Mouse (Mus musculus) lung, postnatal 14 days (tissue): ENCODE results near the gene Sv2a.
"Not testable (repeated sequence)": the region's sequence is repeated elsewhere in the genome, so short reads cannot be mapped to it uniquely, and the experiment has no call there.

Source experiments
- DNase-seq: peaks from one replicate; pipeline ENCODE4 v3.0.0; 2021

Gene Sv2a

DNA sequence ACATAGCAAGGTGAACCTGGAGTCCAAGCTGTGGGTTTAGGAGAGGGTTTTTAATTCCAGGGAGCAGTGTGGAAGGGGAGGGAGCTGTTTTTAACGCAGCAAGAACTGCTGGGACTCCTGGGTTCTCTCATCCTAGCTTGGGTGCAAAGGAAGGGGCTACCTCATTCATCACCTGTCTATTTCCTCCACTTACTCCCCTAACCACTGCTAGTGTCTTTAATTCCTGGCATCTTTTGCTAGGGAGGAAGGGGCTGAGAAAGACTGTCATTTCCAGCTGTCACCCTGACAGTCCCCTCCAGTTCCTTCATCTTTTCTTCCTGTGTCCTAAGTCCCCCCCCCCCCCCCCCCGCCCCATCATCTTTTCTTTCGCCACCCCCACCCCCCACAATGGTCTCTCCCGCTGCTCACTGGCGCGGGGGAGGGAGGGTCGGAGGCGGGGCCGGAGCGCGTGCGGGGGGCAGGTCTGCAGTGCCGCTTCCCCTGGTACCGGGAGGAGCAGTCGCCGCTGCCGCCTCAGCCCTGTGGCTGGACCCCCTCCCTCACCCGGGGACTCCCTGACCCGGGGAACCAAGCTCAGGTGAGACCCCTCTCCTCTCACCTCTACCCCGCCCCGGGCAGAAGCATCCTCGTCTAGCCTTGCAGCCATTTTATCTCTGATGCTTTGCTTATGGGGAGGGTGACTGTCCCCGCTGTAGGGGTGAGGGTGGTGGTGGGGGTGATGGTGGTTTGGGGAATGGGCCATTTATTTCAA is at the start of gene Sv2a:
Gene Sv2a, plus strand, starts transcription at position 425 of the 751 bp plus-strand sequence.
- peak; percentile 37 for DNase-seq

DNA sequence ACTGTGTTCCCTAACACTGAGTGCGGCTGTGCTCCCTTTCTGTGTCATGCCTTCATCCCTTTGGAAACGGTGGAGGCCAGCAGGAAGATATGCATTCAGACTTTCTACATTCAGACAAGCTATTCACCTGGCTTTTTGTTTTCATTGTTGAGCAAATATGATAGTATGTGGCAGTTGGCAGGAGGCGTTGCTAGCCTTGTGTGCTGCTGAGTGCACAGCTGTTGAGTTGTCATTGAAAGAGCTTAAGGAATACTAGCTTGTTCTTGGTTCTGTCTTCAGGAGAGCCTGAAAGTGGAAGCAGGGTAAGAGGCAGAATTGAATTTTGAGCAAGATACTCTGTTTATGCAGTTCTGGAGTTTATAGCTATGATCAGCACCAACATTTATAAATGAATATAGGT is 48.5 kb upstream of the Sv2a start:
- no peak for DNase-seq

DNA sequence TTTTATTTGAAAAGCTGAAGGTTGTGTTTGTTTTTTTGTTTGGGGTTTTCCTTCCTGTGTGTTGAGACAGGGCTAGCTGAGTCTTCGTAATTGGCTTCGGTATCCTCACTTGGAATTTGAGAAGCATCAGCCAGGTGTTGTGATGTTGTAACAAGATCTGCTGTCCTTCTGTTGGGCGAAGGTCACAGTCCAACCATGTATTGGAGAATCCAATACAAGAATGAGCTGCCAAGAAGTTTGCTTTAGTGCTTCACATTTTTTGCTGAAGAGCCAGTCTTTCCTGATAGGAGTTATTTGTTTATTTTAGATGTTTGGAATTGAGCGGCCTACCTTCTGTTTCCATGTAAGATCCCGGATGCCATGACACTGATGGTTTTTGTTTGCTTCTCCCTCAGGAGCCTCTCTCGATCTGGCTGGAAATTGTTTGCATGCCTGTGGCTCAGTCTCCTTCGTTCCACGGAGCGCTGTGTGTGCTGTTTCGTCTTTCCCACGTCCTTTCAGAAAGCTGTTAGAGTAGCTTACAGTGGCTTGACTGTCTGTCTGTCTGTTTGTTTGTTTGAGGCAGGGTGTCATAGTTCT is 47.5 kb upstream of the Sv2a start:
- DNase-seq, result peak; percentile 11

DNA sequence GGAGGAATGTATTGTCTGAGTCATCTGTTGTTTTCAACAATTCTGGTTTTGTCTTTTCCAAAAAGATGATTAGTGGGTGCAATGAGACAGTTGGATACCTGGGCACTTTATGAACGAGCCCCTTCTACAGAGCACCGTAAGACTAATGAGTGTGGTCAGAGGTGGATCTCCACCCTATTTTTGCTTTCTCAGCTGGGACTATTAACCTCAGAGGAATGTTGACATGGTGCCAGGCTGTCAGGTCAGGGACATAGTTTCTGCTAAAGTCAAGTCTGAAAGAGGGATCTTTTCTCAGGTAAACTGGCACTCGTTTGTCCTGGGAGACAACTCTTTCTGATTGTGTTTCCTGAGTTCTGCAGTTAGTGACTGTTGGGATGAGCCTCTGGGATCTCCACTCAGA is 45.9 kb upstream of the Sv2a start:
- peak; percentile 41 for DNase-seq

DNA sequence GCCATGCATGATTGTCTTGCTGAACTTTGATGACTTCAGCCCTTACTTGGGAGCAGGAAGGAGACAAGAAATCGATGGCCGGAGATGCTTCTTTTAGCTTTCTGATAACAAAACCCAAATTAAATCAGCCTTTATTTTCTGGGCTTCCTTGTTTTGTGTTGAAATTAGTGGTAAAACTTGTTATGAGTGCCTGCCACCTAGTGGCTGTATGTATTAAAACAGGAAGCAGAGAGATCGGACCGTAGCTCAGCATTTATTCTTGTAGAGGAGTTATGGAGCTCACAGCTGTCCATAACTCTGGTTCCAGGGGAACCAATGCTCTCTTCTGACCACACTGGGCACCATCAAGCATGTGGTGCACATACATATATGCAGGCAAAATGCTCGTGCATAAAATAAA is 33.0 kb upstream of the Sv2a start:
- peak; percentile 68 for DNase-seq

DNA sequence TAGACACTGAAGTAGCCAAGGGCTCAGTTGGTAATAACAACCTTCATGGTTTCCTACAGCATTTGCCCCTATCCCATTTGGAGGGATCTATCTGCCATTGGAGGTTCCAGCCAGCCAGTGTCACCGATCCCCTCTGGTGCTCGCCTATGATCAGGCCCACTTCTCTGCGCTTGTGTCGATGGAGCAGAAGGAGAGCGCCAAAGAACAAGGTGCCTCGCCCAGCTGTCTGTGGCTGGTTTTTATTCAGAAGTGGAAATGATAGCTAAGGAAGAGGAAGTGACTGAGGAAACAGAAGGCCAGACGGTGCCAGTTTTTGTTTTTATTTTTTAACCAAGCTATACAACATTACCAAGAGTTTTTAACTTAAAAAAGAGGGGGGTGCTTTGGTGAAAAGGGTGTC is 29.1 kb upstream of the Sv2a start:
- DNase-seq, result no peak

DNA sequence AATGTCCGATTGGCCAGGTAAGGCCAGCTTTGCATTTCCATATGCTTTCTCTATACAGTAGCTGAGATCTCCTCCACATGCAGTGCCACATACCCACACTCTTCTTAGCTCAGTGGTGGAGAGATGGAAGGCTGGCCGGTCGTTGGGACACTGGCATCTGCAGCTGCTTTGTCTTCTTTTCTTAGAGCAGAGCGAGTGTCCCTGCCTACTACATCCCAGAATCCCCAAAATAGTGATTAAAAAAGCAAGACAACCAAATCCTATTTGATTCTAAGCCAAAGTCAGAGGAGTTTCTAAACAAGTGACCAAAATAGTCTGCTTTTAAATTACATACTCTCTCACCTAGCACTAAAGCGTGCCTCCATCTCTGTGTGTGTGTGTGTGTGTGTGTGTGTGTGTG is 28.3 kb upstream of the Sv2a start:
- no peak for DNase-seq

DNA sequence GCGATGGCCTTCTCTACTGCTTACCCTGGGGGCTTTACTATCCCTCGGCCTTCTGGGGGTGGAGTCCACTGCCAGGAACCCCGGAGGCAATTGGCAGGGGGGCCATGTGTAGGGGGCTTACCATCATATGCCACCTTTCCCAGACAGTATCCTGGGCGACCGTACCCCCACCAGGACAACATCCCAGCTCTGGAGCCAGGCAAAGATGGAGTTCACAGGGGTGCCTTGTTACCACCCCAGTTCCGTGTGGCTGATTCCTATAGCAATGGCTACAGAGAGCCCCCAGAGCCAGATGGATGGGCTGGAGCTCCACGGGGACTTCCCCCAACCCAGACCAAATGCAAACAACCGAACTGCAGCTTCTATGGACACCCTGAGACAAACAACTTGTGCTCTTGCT is 25.4 kb upstream of the Sv2a start:
- DNase-seq, result no peak

DNA sequence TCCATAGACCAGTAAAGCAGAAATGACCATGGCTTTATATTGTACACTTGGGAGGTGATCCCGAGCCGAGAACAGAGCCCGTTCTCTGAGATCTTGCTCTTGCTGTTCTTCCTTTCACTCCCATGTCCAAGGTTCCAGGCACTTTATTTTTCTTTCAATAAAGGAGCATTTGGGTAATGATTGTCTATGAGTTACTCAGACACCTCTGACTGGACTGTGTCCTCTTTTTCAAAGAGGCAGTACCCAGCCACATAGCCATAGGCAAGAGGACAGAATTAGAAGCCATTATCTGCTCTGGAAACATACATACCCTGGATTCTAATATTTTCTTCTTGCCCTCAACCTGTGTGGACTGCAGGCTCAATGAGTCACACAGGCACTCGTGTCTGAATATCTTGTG is 21.1 kb upstream of the Sv2a start:
- DNase-seq, result no peak

DNA sequence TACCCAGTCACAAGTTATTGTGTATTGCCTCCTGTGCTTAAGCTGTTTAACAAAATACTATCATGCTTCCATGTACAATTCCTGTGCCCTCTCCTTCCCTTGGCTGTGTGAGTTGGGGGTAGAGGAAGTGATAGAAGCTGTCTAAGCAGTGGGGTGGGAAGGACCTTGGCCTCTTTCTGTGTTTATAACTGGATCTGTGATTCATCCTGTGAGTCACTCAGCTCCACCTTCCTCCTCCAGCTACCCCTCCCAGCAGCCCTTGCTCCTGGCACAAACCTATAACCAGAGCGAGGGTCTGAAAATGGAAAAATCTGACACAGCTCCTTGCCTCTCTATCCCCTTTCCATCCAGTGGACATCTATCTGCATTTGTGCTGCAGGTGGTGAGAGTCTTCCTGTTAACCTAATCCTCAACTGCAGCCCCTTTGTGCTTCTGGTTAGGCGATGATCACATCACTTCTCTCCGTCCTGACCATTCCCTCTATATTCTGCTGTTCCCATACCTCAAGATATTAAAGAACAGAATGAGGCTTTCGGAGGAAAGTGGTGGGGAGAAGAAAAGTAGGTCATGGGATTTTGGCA is 20.6 kb upstream of the Sv2a start:
- peak; percentile 44 for DNase-seq

DNA sequence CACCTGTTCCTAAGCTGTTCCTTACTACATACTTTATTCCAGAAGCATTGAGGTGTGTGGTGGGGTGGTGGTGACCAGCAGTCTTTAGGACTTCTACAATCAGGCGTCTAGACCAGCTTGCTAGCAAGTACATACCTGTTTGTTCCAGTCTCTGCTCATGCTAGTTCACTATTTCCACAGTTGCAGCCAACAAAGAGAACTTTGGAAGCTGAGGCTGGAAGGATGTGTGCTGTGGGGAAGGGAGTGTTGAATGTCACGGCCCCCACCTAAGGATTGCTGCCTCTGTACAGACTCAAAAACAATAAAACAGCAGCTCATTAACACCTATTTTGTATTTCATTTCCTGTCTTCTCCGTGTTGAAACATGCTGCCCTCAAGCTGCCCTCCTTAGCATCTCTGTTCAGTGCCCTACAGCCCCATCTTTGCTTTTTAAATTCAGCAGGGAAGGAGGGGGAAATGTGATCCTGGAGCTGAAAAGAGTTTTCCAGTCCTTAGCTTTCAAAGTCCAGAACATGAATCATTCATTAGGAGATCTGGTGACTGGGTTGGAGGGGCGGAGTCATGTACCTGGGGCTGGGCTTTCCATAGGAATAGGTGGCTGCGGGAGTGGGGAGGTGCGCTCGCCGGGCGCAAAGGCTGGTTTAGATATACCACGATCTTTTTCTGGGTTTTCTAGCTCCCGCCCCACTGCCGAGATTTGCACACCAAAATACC is 20.0 kb upstream of the Sv2a start:
- DNase-seq, result peak; percentile 61

DNA sequence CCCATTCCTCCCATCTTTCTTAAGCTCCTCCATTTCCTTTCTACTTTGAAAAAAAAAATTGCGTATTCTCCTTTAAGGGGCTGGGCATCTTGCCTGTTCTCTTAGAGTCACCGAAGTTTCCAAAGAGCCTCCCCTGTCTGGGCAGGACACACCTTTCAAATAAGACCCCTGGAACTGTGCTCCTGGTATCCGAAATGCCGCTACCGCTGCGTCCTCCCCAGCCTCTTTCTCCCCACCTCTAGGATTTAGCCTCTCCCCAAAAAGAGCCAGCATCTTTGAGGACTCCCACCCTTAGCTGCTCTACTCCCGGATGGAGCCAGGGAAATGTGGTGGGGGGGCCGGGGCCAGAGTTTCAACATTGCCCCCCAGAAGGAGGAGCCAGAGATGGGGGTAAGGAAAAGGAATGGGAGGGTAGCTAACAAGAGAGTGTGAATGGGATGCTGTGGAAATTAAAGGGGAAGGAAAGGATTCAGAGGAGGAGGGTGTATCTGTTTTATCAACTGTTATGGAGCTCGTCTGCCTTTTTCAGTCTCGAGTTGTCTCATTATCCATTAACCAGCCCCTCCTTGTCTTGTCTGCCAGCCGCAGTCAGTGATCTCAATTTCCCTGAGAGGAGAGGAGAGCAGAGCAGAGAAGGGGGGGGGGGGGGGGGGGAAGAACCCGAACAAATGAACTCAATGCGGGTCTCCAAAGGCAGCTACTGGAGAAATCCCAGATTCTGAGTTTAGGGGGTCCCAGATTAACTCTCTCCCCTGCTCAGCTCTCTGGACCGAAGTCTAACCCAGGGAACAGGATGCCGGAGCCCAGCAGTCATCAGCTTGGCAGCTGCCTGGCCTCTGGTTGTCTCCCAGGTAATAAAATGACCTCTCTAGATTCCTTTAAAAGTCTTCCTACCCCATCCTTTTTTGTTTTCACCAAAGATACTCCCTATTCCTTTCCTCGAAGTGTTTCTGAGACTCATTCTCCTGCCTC is 18.8 kb upstream of the Sv2a start, which contains the start of gene Mtmr11:
Gene Mtmr11, plus strand, starts transcription at position 136 of the 972 bp plus-strand sequence.
- DNase-seq, result peak; percentile 29

DNA sequence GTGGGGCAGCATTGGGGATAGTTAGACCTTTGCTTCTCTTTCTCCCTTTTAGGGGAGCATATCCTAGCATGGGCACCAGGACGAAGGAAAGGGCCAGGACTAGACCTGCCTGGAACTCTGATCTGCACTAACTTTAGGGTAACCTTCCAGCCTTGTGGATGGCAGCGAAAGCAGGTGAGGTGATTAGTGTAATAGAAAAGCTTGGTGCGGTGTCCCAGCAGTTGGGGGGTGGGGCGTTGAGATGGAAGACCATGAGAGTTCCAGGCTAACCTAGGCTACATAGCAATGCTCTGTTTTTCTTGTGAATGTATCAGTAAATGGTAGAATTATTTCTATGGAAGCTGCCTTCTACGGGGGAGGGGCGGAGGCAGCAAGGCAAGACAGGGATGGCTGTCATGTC is 17.9 kb upstream of the Sv2a start:
- no peak for DNase-seq

DNA sequence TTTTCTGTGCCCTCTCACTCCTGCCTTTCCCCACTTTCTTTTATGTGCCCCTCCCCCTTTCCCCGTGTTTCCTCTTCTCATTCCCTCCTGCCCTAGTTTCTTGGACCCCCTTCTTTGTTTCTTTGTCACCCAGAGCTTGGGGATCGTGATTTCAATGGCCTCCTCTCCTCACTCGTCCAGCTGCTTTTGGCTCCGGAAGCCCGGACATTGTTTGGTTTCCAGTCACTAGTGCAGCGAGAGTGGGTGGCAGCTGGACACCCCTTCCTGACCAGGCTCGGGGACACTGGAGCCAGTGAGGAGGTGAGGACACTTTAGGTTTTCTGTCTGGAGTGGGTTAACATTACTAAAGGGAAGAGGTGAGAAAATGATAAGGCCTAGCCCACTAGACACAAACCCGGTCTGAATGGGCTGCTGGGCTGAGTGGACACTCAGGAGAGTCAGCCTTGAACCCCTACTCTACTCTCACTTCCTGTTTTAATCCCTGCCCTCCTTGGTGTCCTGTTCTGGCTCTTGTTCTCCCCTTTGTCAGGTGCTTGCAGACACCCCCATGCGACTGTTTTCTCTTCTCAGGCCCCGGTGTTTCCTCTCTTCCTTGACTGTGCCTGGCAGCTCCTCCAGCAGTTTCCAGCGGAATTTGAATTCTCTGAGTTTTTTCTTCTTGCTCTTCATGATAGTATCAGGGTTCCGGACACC is 12.3 kb upstream of the Sv2a start:
- no peak for DNase-seq

DNA sequence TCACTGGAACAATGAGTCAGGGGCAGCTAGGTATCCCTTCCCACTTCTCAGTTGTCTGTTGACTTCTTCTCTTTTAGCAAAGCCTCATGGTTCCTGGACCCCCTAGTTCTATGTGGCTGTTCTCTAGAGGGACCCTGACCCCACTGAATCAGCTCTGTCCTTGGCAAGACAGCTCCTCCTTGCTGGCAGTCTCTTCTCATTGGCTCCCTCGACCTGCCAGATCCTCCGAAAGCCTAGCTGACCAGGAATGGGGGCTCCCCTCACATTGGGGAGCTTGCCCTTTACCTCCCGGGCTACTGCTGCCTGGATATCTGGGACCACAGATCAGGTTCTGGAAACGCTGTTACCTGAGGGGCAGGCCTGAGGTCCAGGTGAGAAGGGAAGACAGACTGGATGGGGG is 10.7 kb upstream of the Sv2a start:
- no peak for DNase-seq

DNA sequence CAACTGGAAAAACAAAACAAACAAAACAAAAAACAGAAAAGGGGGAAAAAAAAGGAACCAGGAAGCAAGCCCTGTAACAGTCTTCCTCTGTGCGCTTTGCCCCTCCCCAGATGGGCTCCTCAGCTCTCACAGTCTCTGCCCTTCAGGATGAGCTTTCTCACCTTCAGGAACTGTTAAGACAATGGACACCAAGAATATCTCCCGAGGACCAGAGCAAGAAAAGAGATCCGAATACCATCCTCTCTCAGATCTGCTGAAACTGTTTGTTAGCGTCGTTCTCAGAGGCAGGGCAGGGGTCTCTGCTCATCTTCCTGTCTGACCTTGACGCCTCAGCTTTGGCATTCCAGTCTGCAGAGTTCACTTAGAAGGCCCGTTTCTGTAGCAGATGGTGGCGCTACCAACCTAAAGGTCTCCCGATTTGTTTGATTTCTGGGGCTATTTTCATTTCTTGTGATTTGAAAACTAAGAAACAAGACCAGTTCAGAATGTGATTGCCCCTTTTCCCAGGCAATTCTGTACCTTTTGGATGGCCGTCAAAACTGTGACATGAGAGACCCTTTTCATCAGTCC is 9.9 kb upstream of the Sv2a start:
- no peak for DNase-seq

DNA sequence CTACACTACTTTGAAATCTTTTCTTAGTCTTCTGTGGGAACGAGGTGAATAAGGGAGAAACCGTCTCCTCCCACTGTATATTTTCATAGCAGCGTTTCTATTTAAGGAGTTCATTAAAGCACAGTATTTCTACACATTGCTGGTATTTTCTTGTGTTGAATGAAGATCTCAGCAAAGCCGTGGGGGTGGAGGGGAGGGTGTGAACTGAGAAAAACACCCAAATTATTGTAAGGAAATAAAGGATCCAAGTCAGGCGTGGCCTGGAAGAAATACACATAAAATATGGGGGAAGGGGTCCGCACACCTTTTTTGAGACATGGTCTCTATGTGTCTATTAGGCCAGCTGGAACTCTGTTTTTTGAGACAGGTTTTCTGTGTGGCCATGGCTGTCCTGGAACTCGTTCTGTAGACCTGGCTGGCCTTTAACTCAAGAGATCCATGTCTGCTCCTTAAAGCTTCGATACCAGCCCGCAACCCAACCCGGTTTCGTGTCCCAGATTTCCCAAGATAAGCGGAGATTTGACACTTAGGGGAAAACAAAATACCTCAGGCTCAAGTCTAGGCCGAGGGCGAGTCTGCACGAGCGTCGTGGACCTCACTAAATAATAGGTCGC is 9.3 kb upstream of the Sv2a start:
- DNase-seq, result no peak

DNA sequence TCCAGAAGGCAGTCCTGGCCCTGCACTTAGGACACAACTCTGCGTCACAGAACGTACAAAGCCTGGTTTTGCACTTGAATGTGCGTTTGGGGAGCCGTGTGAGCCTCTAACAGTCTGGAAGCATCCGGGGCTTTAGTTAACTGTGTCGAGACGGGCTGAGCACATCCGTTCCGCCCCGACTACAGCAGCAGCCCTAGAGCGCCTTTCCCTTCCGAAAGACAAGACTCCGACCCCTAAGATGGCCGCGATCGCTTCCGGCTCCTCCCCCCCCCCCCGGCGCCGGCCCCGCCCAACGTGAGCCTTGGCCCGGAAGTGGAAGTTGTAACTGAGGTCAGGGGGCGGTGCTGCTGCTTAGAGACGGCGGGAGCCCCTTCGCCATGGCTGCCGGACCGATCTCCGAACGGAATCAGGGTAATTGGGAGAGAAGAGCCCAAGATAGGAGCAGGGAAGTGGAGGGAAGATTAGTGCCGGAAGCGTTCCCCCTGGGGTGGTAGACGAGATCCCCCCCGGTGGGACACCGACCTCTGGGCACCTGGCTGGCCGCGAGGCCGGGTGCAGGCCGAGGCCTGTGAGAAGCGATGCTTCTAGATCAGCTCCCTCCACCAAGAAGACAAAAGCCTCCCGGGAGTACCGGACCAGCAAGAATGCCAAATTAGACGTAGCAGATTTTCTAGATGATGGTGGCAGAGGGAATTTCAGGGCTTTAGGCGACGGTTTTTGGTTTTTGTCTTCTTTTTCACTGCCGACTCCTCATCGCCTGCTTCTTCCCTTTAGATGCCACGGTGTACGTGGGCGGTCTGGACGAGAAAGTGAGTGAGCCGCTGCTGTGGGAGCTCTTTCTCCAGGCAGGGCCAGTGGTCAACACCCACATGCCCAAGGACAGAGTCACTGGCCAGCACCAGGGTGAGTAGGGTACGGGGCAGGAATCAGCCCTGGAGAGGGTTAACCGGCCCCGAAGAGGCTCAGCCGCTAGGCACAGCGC is 8.5 kb upstream of the Sv2a start, which contains the start of gene Sf3b4:
Gene Sf3b4, plus strand, starts transcription at position 136 of the 982 bp plus-strand sequence.
- peak; percentile 87 for DNase-seq

DNA sequence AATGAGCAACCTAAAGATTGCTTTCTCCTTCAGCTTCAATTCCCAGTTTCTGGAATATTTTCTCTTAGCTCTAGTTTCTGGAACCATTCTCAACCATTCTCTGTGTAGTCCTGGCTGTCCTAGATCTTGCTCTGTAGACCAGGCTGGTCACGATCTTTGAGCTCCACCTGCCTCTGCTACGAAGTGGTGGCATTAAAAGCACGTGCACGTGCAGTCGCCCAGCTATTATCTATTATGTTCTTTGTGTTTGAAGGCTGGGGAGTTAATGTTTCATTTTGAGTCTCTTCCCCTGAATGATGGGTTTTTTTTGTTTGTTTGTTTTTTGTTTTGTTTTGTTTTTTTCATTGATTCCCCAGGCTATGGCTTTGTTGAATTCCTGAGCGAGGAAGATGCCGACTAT is 7.8 kb upstream of the Sv2a start:
- DNase-seq, result no peak

DNA sequence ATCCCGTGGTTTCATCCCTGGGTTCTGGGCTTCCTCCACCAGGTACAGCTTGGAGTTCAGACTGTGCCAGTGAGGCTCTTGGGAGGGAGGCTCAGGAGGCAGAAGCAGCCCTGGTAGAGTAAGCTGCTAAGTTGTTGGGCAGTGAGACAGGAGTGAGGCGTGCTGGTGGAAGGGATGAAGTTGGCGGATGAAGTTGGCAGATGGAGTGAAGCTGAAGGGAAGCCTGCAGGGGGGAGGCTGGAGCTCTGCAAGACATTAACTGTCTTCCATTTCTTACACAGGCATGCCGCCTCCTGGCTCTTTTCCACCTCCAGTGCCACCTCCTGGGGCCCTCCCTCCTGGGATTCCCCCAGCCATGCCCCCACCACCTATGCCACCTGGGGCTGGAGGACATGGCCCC is 6.9 kb upstream of the Sv2a start:
- not testable (repeated sequence) for DNase-seq
